Mouse (Mus musculus) embryonic fibroblast, embryonic 13.5 days (primary cell): ENCODE data around the gene Mme.

Experiments
- CTCF ChIP-seq: IDR thresholded peaks from 2 replicates; pipeline ENCODE4 v1.5.1; 2011; ENCODE audit warnings: mild to moderate bottlenecking, control low read depth, low read length, moderate library complexity, borderline replicate concordance; ENCODE audit not compliant: insufficient read depth
- POLR2A ChIP-seq: IDR thresholded peaks from 2 replicates; pipeline ENCODE4 v1.6.1; 2011; ENCODE audit warnings: low read depth, mild to moderate bottlenecking, control low read depth, low read length, moderate library complexity

DNA sequence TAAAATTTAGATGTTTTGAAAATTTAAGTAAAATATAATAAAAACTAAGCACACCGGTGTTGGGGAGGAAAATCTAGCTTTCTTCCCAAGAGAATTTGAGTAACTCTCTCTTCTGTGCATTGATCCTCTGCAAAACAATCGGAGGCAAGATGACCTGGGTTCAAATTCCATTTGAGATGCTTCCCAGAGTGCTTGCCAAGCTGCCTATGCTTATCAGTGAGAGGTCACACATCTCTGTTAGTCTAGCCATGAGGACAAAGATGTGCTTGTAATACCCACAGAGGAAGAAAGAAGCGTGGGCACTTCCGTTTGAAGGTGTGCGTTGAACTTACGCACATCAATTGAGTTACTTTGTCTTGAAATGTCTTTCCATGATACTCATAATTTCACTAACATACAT lies 53.0 kb downstream of the Mme start:
- TF ChIP-seq POLR2A = no peak
- no peak for TF ChIP-seq CTCF
